Mouse (Mus musculus) midbrain, embryonic 14.5 days (tissue): ENCODE results near the gene Cpa4. TPM values are rescaled to one million over a fixed set of nuclear protein-coding genes. Genes with fewer than 3 reads are reported as not detected.

ENCODE experiments used
- ATAC-seq: fragments of 200-750 bp; cut with Nextera tagmentation; 2 replicates; pipeline ENCODE4 v1.8.0; 2017; ENCODE audit warnings: moderate number of reproducible peaks, moderate library complexity; ENCODE audit not compliant: low FRiP score, low TSS enrichment
- DNase-seq: peaks from one replicate; pipeline ENCODE4 v3.0.0-alpha.2; 2015
- H3K27ac ChIP-seq: fragments of 300-500 bp; sonication (generic); replicated peaks from 2 replicates; pipeline ENCODE4 v1.5.1; 2014; ENCODE audit warnings: mild to moderate bottlenecking, low read depth, low read length, moderate library complexity
- H3K27me3 ChIP-seq: fragments of 300-500 bp; sonication (generic); 2 replicates; pipeline ENCODE4 v1.6.1; 2014; ENCODE audit warnings: low read length, control low read depth, mixed read lengths; ENCODE audit not compliant: control insufficient read depth, insufficient read depth
- H3K36me3 ChIP-seq: fragments of 300-500 bp; sonication (generic); 2 replicates; pipeline ENCODE4 v1.6.1; 2014; ENCODE audit warnings: low read length, control low read depth; ENCODE audit not compliant: control insufficient read depth, insufficient read depth
- H3K4me1 ChIP-seq: fragments of 300-500 bp; sonication (generic); 2 replicates; pipeline ENCODE4 v1.6.1; 2014; ENCODE audit warnings: mild to moderate bottlenecking, antibody characterized with exemption, low read length, control low read depth; ENCODE audit not compliant: control insufficient read depth, insufficient read depth
- H3K4me2 ChIP-seq: fragments of 300-500 bp; sonication (generic); 2 replicates; pipeline ENCODE4 v1.6.1; 2014; ENCODE audit warnings: mild to moderate bottlenecking, low read length, moderate library complexity
- H3K4me3 ChIP-seq: fragments of 300-500 bp; sonication (generic); replicated peaks from 2 replicates; pipeline ENCODE4 v1.5.1; 2014; ENCODE audit warnings: low read depth, low read length
- H3K9ac ChIP-seq: fragments of 300-500 bp; sonication (generic); replicated peaks from 2 replicates; pipeline ENCODE4 v1.6.1; 2014; ENCODE audit warnings: mild to moderate bottlenecking, low read length, moderate library complexity
- H3K9me3 ChIP-seq: fragments of 300-500 bp; sonication (generic); 2 replicates; pipeline ENCODE4 v1.6.1; 2016; ENCODE audit warnings: low read length, control low read depth, mixed read lengths; ENCODE audit not compliant: control insufficient read depth
- WGBS: fragments of 180-500 bp; shearing (Covaris S2); extraction: QIAGEN DNeasy Blood & Tissue Kit; methylation state at CpG from one replicate; pipeline ENCODE4 v1.1.7; 2014; 5-methylcytosine and 5-hydroxymethylcytosine counted together
- polyA plus RNA-seq: library from polyadenylated mRNA; unstranded; fragments of >200 nt; fragmentation: Nextera tagmentation; extraction: Ambion mirVana; gene quantifications from 2 replicates; pipeline ENCODE4 v1.2.1, GENCODE M21; 2014

Cpa4 gene
- polyA plus RNA-seq, 1 experiment from 2014 or later = 1.2 TPM

- H3K36me3 ChIP-seq = no peaks in the 10 kb centered on the region
- no peak overlapping the region for H3K9ac ChIP-seq
- no peaks in the 10 kb centered on the region for H3K9me3 ChIP-seq
- H3K4me1 ChIP-seq = peaks cover 48% of the 10 kb centered on the region
- H3K27me3 ChIP-seq = no peaks in the 10 kb centered on the region
- ATAC-seq (no peak), DNase-seq (no peak)
- no peak overlapping the region for H3K4me2 ChIP-seq
- no peak overlapping the region for H3K27ac ChIP-seq
- no peak overlapping the region for H3K4me3 ChIP-seq
- 71% methylated on average over 6 of the region's 6 CpGs for WGBS
Measured at GRCm38 (mm10) chr6:30614251-30614650, 46.1 kb downstream of the Cpa4 start.

- no peak overlapping the region for H3K4me2 ChIP-seq
- 6% methylated on average over 4 of the region's 4 CpGs for WGBS
- H3K9ac ChIP-seq = no peak overlapping the region
- H3K36me3 ChIP-seq = no peaks in the 10 kb centered on the region
- ATAC-seq = no peak
- DNase-seq = no peak
- no peaks in the 10 kb centered on the region for H3K9me3 ChIP-seq
- H3K4me1 ChIP-seq = peaks cover 49% of the 10 kb centered on the region
- H3K27ac ChIP-seq = no peak overlapping the region; the same call in 1 of the 2 replicates
- no peak overlapping the region for H3K4me3 ChIP-seq
- no peaks in the 10 kb centered on the region for H3K27me3 ChIP-seq
Measured at GRCm38 (mm10) chr6:30615741-30616140, 47.6 kb downstream of the Cpa4 start.

- no peak overlapping the region for H3K4me2 ChIP-seq
- ATAC-seq (no peak), DNase-seq (peak; percentile 57)
- 2% methylated on average over 8 of the region's 8 CpGs for WGBS
- no peak overlapping the region for H3K4me3 ChIP-seq
- no peaks in the 10 kb centered on the region for H3K27me3 ChIP-seq
- no peaks in the 10 kb centered on the region for H3K9me3 ChIP-seq
- H3K9ac ChIP-seq = no peak overlapping the region; the same call in 1 of the 2 replicates
- no peaks in the 10 kb centered on the region for H3K36me3 ChIP-seq
- H3K27ac ChIP-seq = peak overlapping the region; percentile 88
- H3K4me1 ChIP-seq = peaks cover 44% of the 10 kb centered on the region
Measured at GRCm38 (mm10) chr6:30616491-30616941, 48.3 kb downstream of the Cpa4 start.

- Histone ChIP-seq H3K9me3 (no peaks in the 10 kb centered on the region), H3K4me1 (peaks cover 42% of the 10 kb centered on the region), H3K36me3 (no peaks in the 10 kb centered on the region), H3K4me2 (peak overlapping the region; percentile 61), H3K4me3 (peak overlapping the region; percentile 12; the same call in 1 of the 2 replicates), H3K27ac (peak overlapping the region; percentile 88), H3K27me3 (no peaks in the 10 kb centered on the region), H3K9ac (no peak overlapping the region; the same call in 1 of the 2 replicates)
- DNase-seq (peak; percentile 48), ATAC-seq (peak; percentile 12; the same call in 1 of the 2 replicates)
- 1% methylated on average over 13 of the region's 13 CpGs for WGBS
Measured at GRCm38 (mm10) chr6:30617020-30617958, 49.1 kb downstream of the Cpa4 start.

- Histone ChIP-seq H3K4me1 (peaks cover 42% of the 10 kb centered on the region), H3K9ac (peak overlapping the region; percentile 34), H3K4me3 (peak overlapping the region; percentile 12; the same call in 1 of the 2 replicates), H3K36me3 (no peaks in the 10 kb centered on the region), H3K27me3 (no peaks in the 10 kb centered on the region), H3K27ac (peak overlapping the region; percentile 88), H3K4me2 (peak overlapping the region; percentile 61), H3K9me3 (no peaks in the 10 kb centered on the region)
- DNase-seq (peak; percentile 87), ATAC-seq (peak; percentile 87)
- 1% methylated on average over 18 of the region's 18 CpGs for WGBS
Measured at GRCm38 (mm10) chr6:30617959-30618590, 49.9 kb downstream of the Cpa4 start.

- Histone ChIP-seq H3K4me1 (peaks cover 42% of the 10 kb centered on the region), H3K36me3 (no peaks in the 10 kb centered on the region), H3K27me3 (no peaks in the 10 kb centered on the region), H3K9ac (no peak overlapping the region), H3K4me2 (peak overlapping the region; percentile 61), H3K9me3 (no peaks in the 10 kb centered on the region), H3K4me3 (no peak overlapping the region), H3K27ac (peak overlapping the region; percentile 88)
- ATAC-seq (no peak), DNase-seq (no peak)
- WGBS = 17% methylated on average over 6 of the region's 6 CpGs
Measured at GRCm38 (mm10) chr6:30618735-30619134, 50.6 kb downstream of the Cpa4 start.

GRCm38 (mm10) chr6:30619606-30620005, 51.4 kb downstream of the Cpa4 start:
- H3K27ac ChIP-seq = no peak overlapping the region; the same call in 1 of the 2 replicates
- DNase-seq (no peak), ATAC-seq (no peak)
- no peak overlapping the region for H3K4me3 ChIP-seq
- no peaks in the 10 kb centered on the region for H3K9me3 ChIP-seq
- H3K9ac ChIP-seq = no peak overlapping the region
- H3K4me1 ChIP-seq = peaks cover 42% of the 10 kb centered on the region
- no peaks in the 10 kb centered on the region for H3K36me3 ChIP-seq
- 52% methylated on average over 5 of the region's 5 CpGs for WGBS
- H3K27me3 ChIP-seq = no peaks in the 10 kb centered on the region
- no peak overlapping the region for H3K4me2 ChIP-seq

GRCm38 (mm10) chr6:30620591-30620990, 52.4 kb downstream of the Cpa4 start:
- no peak overlapping the region for H3K27ac ChIP-seq
- ATAC-seq = no peak
- 88% methylated on average over 4 of the region's 4 CpGs for WGBS
- no peaks in the 10 kb centered on the region for H3K9me3 ChIP-seq
- no peak for DNase-seq
- H3K4me1 ChIP-seq = peaks cover 38% of the 10 kb centered on the region
- H3K27me3 ChIP-seq = no peaks in the 10 kb centered on the region
- no peak overlapping the region for H3K9ac ChIP-seq
- no peak overlapping the region for H3K4me2 ChIP-seq
- no peaks in the 10 kb centered on the region for H3K36me3 ChIP-seq
- H3K4me3 ChIP-seq = no peak overlapping the region
